Mouse (Mus musculus): ENCODE measurements at regions not wholly inside any gene's neighbourhood (a gene's known extent, or its start where the extent isn't known, plus 50 kb on each side); places are given as distances from the start of the nearest gene placed in this dataset.

DNA sequence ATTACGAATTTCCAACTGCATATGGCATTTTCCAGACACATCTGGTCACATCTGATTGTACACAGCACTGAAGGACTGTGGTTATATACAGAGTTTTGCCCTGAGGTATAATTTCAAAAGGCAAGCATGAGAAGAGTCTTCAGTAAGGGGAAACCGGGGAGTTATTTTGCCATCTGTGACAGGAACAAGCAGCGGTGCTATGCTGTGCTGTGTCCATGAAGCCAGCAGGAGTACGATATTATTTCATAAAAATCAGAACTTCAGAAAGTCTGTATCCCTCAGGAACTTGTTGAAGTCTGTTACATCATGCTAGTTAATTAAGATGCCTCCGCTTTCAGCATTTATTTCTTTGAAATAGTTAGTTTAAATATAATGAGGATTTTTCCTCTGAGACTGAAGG is 163.7 kb downstream of the Calcrl start:
- no peak for TF ChIP-seq CHD2 (IDR thresholded peaks at IDR 0.05; ENCODE audit: low read depth, low read length)
- no peak for TF ChIP-seq ZC3H11A (IDR thresholded peaks at IDR 0.05; ENCODE audit: borderline replicate concordance, low read depth, low read length)

Data from ES-E14 (cell line).